ENCODE assay signal across 8 mouse cellular contexts in the genomic region with DNA sequence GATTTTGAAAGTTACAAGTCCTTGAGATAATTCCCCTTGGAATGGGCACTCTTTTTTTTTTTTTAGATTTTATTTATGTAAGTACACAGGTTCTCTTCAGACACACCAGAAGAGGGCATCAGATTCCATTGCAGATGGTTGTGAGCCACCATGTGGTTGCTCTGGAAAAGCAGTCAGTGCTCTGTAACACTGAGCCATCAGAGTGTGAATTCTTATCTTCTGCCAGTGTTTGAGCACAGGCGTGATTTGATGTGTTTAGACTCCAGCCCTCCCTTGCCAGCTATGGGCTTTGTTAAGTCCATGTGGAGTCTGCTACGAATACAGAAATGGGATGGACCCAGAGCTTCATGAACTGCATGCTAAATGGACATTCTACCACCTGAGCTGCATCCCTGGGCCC. TPM values are rescaled to one million over a fixed set of nuclear protein-coding genes. Genes with fewer than 3 reads are reported as not detected.
DNase-seq lines count a peak whose midpoint lies in the region; ATAC-seq and TF ChIP-seq lines count a peak whose summit lies in the region.

No protein-coding gene starts in this region.

- peak overlapping the region; percentile 86 for H3K4me2 ChIP-seq in liver, postnatal 0 days (ENCODE audit: low read depth, low read length)
- H3K4me2 ChIP-seq in stomach, embryonic 14.5 days (replicated peaks; ENCODE audit: low read depth, low read length), result peak overlapping the region; percentile 88

- H3K4me1 ChIP-seq in cerebellum, adult 2 months (ENCODE audit: control insufficient read depth, insufficient read depth, low read length), result peaks cover 14% of the 10 kb centered on the region
- H3K4me1 ChIP-seq in liver, postnatal 0 days (ENCODE audit: insufficient read depth), result peaks cover 51% of the 10 kb centered on the region
- H3K4me1 ChIP-seq in stomach, embryonic 14.5 days (ENCODE audit: control insufficient read depth, insufficient read depth, low read length), result peaks cover 38% of the 10 kb centered on the region

- ATAC-seq in liver, postnatal 0 days, result no peak
- no peak for ATAC-seq in stomach, embryonic 14.5 days (ENCODE audit: insufficient number of reproducible peaks, insufficient read depth, low FRiP score, low read depth)

- no peaks in the 10 kb centered on the region for H3K9me3 ChIP-seq in liver, postnatal 0 days (ENCODE audit: low read length)
- H3K9me3 ChIP-seq in stomach, embryonic 14.5 days (ENCODE audit: control insufficient read depth, low read depth, low read length), result no peaks in the 10 kb centered on the region

- H3K4me3 ChIP-seq in cerebellum, adult 2 months (replicated peaks; ENCODE audit: insufficient read depth, low read depth, low read length), result no peak overlapping the region
- peak overlapping the region; percentile 86 for H3K4me3 ChIP-seq in liver, postnatal 0 days (ENCODE audit: low read depth, low read length)
- peak overlapping the region; percentile 69 for H3K4me3 ChIP-seq in stomach, embryonic 14.5 days (ENCODE audit: low read depth, low read length)

- DNase-seq in cerebellum, adult 2 months, result peak; percentile 18 to 33
- DNase-seq in cerebellum, postnatal 36 days, result no peak
- peak; percentile 2 for DNase-seq in thymus, postnatal 14 days
- DNase-seq in thymus, postnatal 10 days (ENCODE audit: low spot score in 2 of 2), result no peak
- peak; percentile 4 for DNase-seq in heart, postnatal 4 days
- DNase-seq in liver, postnatal 0 days, result peak; percentile 20
- DNase-seq in thymus, postnatal 0 days (ENCODE audit: low spot score), result no peak

- H3K9ac ChIP-seq in liver, postnatal 0 days (replicated peaks), result peak overlapping the region; percentile 96
- peak overlapping the region; percentile 90; the same call in 1 of the 2 replicates for H3K9ac ChIP-seq in stomach, embryonic 14.5 days (replicated peaks; ENCODE audit: low read depth, low read length)

- H3K27ac ChIP-seq in cerebellum, adult 2 months (ENCODE audit: insufficient read depth, low read length), result no peak overlapping the region
- H3K27ac ChIP-seq in liver, postnatal 0 days (ENCODE audit: low read depth), result peak overlapping the region; percentile 98
- no peak overlapping the region for H3K27ac ChIP-seq in stomach, embryonic 14.5 days (ENCODE audit: low read length)

- 7% methylated on average over 2 of the region's 2 CpGs for WGBS in cerebellum, adult 2 months
- WGBS in liver, postnatal 0 days (ENCODE audit: insufficient replicate concordance), result 25% methylated on average over 2 of the region's 2 CpGs
- WGBS in stomach, embryonic 14.5 days, result 24% methylated on average over 2 of the region's 2 CpGs

- no peak for TF ChIP-seq EP300 in liver, postnatal 0 days (IDR thresholded peaks at IDR 0.05; ENCODE audit: low read depth)

- H3K36me3 ChIP-seq in liver, postnatal 0 days (replicated peaks; ENCODE audit: insufficient read depth, low read length), result peaks cover 6% of the 10 kb centered on the region; the same call in 1 of the 2 replicates
- peaks cover 4% of the 10 kb centered on the region; the same call in 1 of the 2 replicates for H3K36me3 ChIP-seq in stomach, embryonic 14.5 days (ENCODE audit: control insufficient read depth, insufficient read depth, low read length)

- TF ChIP-seq CTCF in cerebellum, adult 2 months (IDR thresholded peaks at IDR 0.05; ENCODE audit: borderline replicate concordance, insufficient read depth, low read depth, low read length), result peak; percentile 28; the same call in 1 of the 2 replicates
- TF ChIP-seq CTCF in liver, postnatal 0 days (IDR thresholded peaks at IDR 0.05; ENCODE audit: low read depth), result peak; percentile 48

- TF ChIP-seq POLR2A in cerebellum, adult 2 months (IDR thresholded peaks at IDR 0.05; ENCODE audit: borderline replicate concordance, insufficient read depth, low read length), result no peak

- no peaks in the 10 kb centered on the region for H3K27me3 ChIP-seq in cerebellum, adult 2 months (ENCODE audit: control insufficient read depth, insufficient read depth, low read length)
- H3K27me3 ChIP-seq in liver, postnatal 0 days (ENCODE audit: insufficient read depth, low read length), result no peaks in the 10 kb centered on the region
- H3K27me3 ChIP-seq in stomach, embryonic 14.5 days (ENCODE audit: control insufficient read depth, insufficient read depth, low read length), result no peaks in the 10 kb centered on the region

RNA-seq across cellular contexts. Expression of gene Atf5, which starts 1.7 kb away (rescaled TPM):
- polyA plus RNA-seq in cerebellum, adult 2 months (2012; rRNA removed), result 19.6 and 23.8 TPM in 2 replicates
- total RNA-seq in heart, postnatal 4 days (2021), result 10 to 100 TPM; 34.9 to 37.2 TPM
- polyA plus RNA-seq in liver, postnatal 0 days (2015; fragmentation: Nextera tagmentation; extraction: Ambion mirVana), result 66.6 and 72.5 TPM in 2 replicates
- polyA plus RNA-seq in stomach, embryonic 14.5 days (2014; fragmentation: Nextera tagmentation; extraction: Ambion mirVana), result 3.1 and 4.4 TPM in 2 replicates
- polyA plus RNA-seq in thymus, postnatal 0 days (2015; fragmentation: Nextera tagmentation; extraction: Ambion mirVana), result 3.4 and 3.7 TPM in 2 replicates

RNA-seq across cellular contexts. Expression of gene Il4i1, which starts 2.0 kb away (rescaled TPM):
- polyA plus RNA-seq in cerebellum, adult 2 months (2012; rRNA removed), result 1.4 and 1.9 TPM in 2 replicates
- 1 to 10 TPM; 1.4 to 2.0 TPM for total RNA-seq in heart, postnatal 4 days (2021)
- 0.83 and 1.0 TPM in 2 replicates for polyA plus RNA-seq in liver, postnatal 0 days (2015; fragmentation: Nextera tagmentation; extraction: Ambion mirVana)
- polyA plus RNA-seq in stomach, embryonic 14.5 days (2014; fragmentation: Nextera tagmentation; extraction: Ambion mirVana), result 1.2 and 3.0 TPM in 2 replicates
- 23.6 and 28.0 TPM in 2 replicates for polyA plus RNA-seq in thymus, postnatal 0 days (2015; fragmentation: Nextera tagmentation; extraction: Ambion mirVana)

RNA-seq across cellular contexts. Expression of gene Nup62, which starts 2.3 kb away (rescaled TPM):
- 28.9 and 29.4 TPM in 2 replicates for polyA plus RNA-seq in cerebellum, adult 2 months (2012; rRNA removed)
- total RNA-seq in heart, postnatal 4 days (2021), result 10 to 100 TPM; 69.3 to 69.9 TPM
- polyA plus RNA-seq in liver, postnatal 0 days (2015; fragmentation: Nextera tagmentation; extraction: Ambion mirVana), result 19.6 and 21.4 TPM in 2 replicates
- 54.2 and 56.6 TPM in 2 replicates for polyA plus RNA-seq in stomach, embryonic 14.5 days (2014; fragmentation: Nextera tagmentation; extraction: Ambion mirVana)
- polyA plus RNA-seq in thymus, postnatal 0 days (2015; fragmentation: Nextera tagmentation; extraction: Ambion mirVana), result 88.1 and 109 TPM in 2 replicates

RNA-seq across cellular contexts. Expression of gene Akt1s1, which starts 30.6 kb away (rescaled TPM):
- polyA plus RNA-seq in cerebellum, adult 2 months (2012; rRNA removed), result 78.3 and 83.6 TPM in 2 replicates
- total RNA-seq in heart, postnatal 4 days (2021), result 10 to 100 TPM; 70.6 to 82.6 TPM
- polyA plus RNA-seq in liver, postnatal 0 days (2015; fragmentation: Nextera tagmentation; extraction: Ambion mirVana), result 36.9 and 38.6 TPM in 2 replicates
- polyA plus RNA-seq in stomach, embryonic 14.5 days (2014; fragmentation: Nextera tagmentation; extraction: Ambion mirVana), result 43.6 and 54.9 TPM in 2 replicates
- 47.3 and 49.2 TPM in 2 replicates for polyA plus RNA-seq in thymus, postnatal 0 days (2015; fragmentation: Nextera tagmentation; extraction: Ambion mirVana)

RNA-seq across cellular contexts. Expression of gene Tbc1d17, which starts 30.7 kb away (rescaled TPM):
- polyA plus RNA-seq in cerebellum, adult 2 months (2012; rRNA removed), result 119 and 123 TPM in 2 replicates
- total RNA-seq in heart, postnatal 4 days (2021), result 10 to 100 TPM; 33.0 to 38.0 TPM
- polyA plus RNA-seq in liver, postnatal 0 days (2015; fragmentation: Nextera tagmentation; extraction: Ambion mirVana), result 28.2 and 30.5 TPM in 2 replicates
- 64.6 and 71.8 TPM in 2 replicates for polyA plus RNA-seq in stomach, embryonic 14.5 days (2014; fragmentation: Nextera tagmentation; extraction: Ambion mirVana)
- 56.5 and 60.3 TPM in 2 replicates for polyA plus RNA-seq in thymus, postnatal 0 days (2015; fragmentation: Nextera tagmentation; extraction: Ambion mirVana)

Comparison
In these comparisons a context has a peak if more than half of its experiments do, and no peak if none do; other contexts are left out.
1. DNase-seq: peak in cerebellum, adult 2 months (2 of 2), thymus, postnatal 14 days (single experiment), heart, postnatal 4 days (single experiment) and liver, postnatal 0 days (single experiment); none in cerebellum, postnatal 36 days (0 of 2), thymus, postnatal 10 days (0 of 2) and thymus, postnatal 0 days (single experiment).